Mouse (Mus musculus) gastrocnemius, postnatal 36 days (tissue): ENCODE results near the gene Chrna9. TPM values are rescaled to one million over a fixed set of nuclear protein-coding genes. Genes with fewer than 3 reads are reported as not detected.

ENCODE experiments used
- DNase-seq, 2 experiments: peaks; one replicate each; pipeline ENCODE4 v3.0.0; 2022
- intact Hi-C: fragments of 180-260 bp; cut with DNase I; formaldehyde crosslinking; loops from one replicate; pipeline ENCODE4 v1.15.1; 2025
- long read RNA-seq, 2 experiments: library from polyadenylated mRNA; stranded (forward); transcript quantifications; one replicate each; pipeline ENCODE4 v2.0.0; 2021
- total RNA-seq, 2 experiments: library from RNA; stranded (reverse); gene quantifications; 2 replicates each; pipeline ENCODE4 v1.2.3; 2021

The Chrna9 gene
- total RNA-seq, result 10 to 100 TPM; 12.6 to 19.5 TPM
- long read RNA-seq, experiment 1, partial matches to known transcripts, result 0 of 1 reads
- long read RNA-seq, experiment 1, other reads (novel, unspliced or antisense), result 1 of 1 reads
- long read RNA-seq, experiment 2, transcript Chrna9-201 (5 exons, 1,843 nt), result major isoform, 6 of 8 reads
- long read RNA-seq, experiment 2, partial matches to known transcripts, result 1 of 8 reads
- long read RNA-seq, experiment 2, other reads (novel, unspliced or antisense), result 1 of 8 reads

GRCm38 (mm10) chr5:65934783-65935182, at the start of gene Chrna9:
Gene Chrna9 (plus strand): TSS chr5:65934921.
- DNase-seq, result no peak
- intact Hi-C loops, result no loop called here

- intact Hi-C loops, result no loop called here
- no peak for DNase-seq
Observed at GRCm38 (mm10) chr5:65885699-65886443, 48.9 kb upstream of the Chrna9 start.

- intact Hi-C loops, result no loop called here
- DNase-seq, result no peak
Observed at GRCm38 (mm10) chr5:65888102-65888501, 46.6 kb upstream of the Chrna9 start.

- intact Hi-C loops, result no loop called here
- DNase-seq, result no peak
Observed at GRCm38 (mm10) chr5:65888998-65889397, 45.7 kb upstream of the Chrna9 start.

- intact Hi-C loops, result no loop called here
- no peak for DNase-seq
Observed at GRCm38 (mm10) chr5:65891251-65891826, 43.4 kb upstream of the Chrna9 start.

GRCm38 (mm10) chr5:65895121-65895692, 39.5 kb upstream of the Chrna9 start:
- no peak for DNase-seq
- intact Hi-C loops, result no loop called here

GRCm38 (mm10) chr5:65895764-65896163, 39.0 kb upstream of the Chrna9 start:
- intact Hi-C loops, result no loop called here
- DNase-seq, result no peak

GRCm38 (mm10) chr5:65897731-65898130, 37.0 kb upstream of the Chrna9 start:
- no peak for DNase-seq
- intact Hi-C loops, result no loop called here

- intact Hi-C loops, result no loop called here
- no peak for DNase-seq
Observed at GRCm38 (mm10) chr5:65898683-65899082, 36.0 kb upstream of the Chrna9 start.

- intact Hi-C loops, result no loop called here
- DNase-seq, result no peak
Observed at GRCm38 (mm10) chr5:65900113-65900512, 34.6 kb upstream of the Chrna9 start.

- DNase-seq, result no peak
- intact Hi-C loops, result no loop called here
Observed at GRCm38 (mm10) chr5:65900862-65901265, 33.9 kb upstream of the Chrna9 start.

- DNase-seq, result no peak
- intact Hi-C loops, result no loop called here
Observed at GRCm38 (mm10) chr5:65901868-65902418, 32.8 kb upstream of the Chrna9 start.

- intact Hi-C loops, result no loop called here
- no peak for DNase-seq
Observed at GRCm38 (mm10) chr5:65902811-65903210, 31.9 kb upstream of the Chrna9 start.

- intact Hi-C loops, result no loop called here
- DNase-seq, result no peak
Observed at GRCm38 (mm10) chr5:65904476-65904875, 30.2 kb upstream of the Chrna9 start.

- intact Hi-C loops, result no loop called here
- no peak for DNase-seq
Observed at GRCm38 (mm10) chr5:65908751-65909150, 26.0 kb upstream of the Chrna9 start.

- intact Hi-C loops, result no loop called here
- DNase-seq, result no peak
Observed at GRCm38 (mm10) chr5:65909321-65909720, 25.4 kb upstream of the Chrna9 start.

GRCm38 (mm10) chr5:65910398-65910797, 24.3 kb upstream of the Chrna9 start:
- intact Hi-C loops, result no loop called here
- no peak for DNase-seq

- intact Hi-C loops, result no loop called here
- DNase-seq, result no peak
Observed at GRCm38 (mm10) chr5:65911676-65912075, 23.0 kb upstream of the Chrna9 start.

GRCm38 (mm10) chr5:65912201-65912600, 22.5 kb upstream of the Chrna9 start:
- intact Hi-C loops, result no loop called here
- no peak for DNase-seq

- intact Hi-C loops, result no loop called here
Observed at GRCm38 (mm10) chr5:65913126-65913525, 21.6 kb upstream of the Chrna9 start.

GRCm38 (mm10) chr5:65914342-65914741, 20.4 kb upstream of the Chrna9 start:
- DNase-seq, result no peak
- intact Hi-C loops, result no loop called here

More at GRCm38 (mm10) chr5:65913126-65913525, 21.6 kb upstream of the Chrna9 start:
- DNase-seq, result no peak
